ENCODE assay signal across 26 mouse cellular contexts in the genomic region with DNA sequence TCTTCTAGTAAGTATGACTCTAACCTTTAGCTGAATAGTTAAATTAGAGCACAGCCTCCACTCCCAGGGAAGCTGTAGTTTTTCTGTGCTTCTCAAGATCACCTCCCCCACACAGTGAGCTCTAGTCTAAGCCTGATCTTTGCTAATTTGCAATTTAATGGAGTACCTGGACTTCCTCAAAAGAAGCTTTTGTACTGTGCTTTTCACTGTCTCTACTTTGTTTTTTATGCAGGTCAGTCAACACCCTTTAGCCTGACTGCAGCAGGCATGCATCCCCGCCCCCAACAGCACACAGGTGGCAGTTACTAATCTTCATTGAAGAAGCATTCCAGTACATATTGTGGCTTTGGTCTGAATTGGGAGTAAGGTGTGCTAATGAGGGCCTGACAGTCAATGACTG.
A peak's percentile ranks its signal among the peaks of the same experiment; 100 is the strongest.
DNase-seq lines count a peak whose midpoint lies in the region; TF ChIP-seq lines count a peak whose summit lies in the region.
"Had no signal": no experiment of that assay in that cellular context is flagged by ENCODE, and none has a peak within 500 bp of the region (broad histone marks: within the 10 kb centered on the region; RNA-seq: fewer than 3 reads in every experiment).

No protein-coding gene starts in this region.

- H3K27ac ChIP-seq in kidney, adult 2 months (ENCODE audit: insufficient read depth, low read depth, low read length) = no peak overlapping the region
- H3K27ac ChIP-seq in ES-Bruce4 (ENCODE audit: insufficient read depth, low read length) = peak overlapping the region; percentile 56
- H3K27ac ChIP-seq: embryonic facial prominence, embryonic 13.5 days; embryonic facial prominence, embryonic 15.5 days; forebrain, embryonic 10.5 days; forebrain, embryonic 12.5 days had no signal

- no peak overlapping the region for H3K9ac ChIP-seq in ES-Bruce4 (ENCODE audit: low read depth, poor library complexity, severe bottlenecking)
- H3K9ac ChIP-seq: embryonic facial prominence, embryonic 13.5 days; embryonic facial prominence, embryonic 15.5 days; forebrain, embryonic 12.5 days had no signal

- no peak for TF ChIP-seq CTCF in kidney, adult 2 months (conservative IDR thresholded peaks at IDR 0.05; ENCODE audit: insufficient read depth, insufficient read length, low read depth, low read length)
- TF ChIP-seq CTCF in ES-Bruce4 (IDR thresholded peaks at IDR 0.05; ENCODE audit: low read depth, low read length) = no peak

- no peaks in the 10 kb centered on the region for H3K36me3 ChIP-seq in kidney, adult 2 months (ENCODE audit: control insufficient read depth, insufficient read depth, low read length)
- no peaks in the 10 kb centered on the region for H3K36me3 ChIP-seq in ES-Bruce4 (ENCODE audit: control insufficient read depth, insufficient read depth, low read length, poor library complexity, severe bottlenecking)
- H3K36me3 ChIP-seq: embryonic facial prominence, embryonic 13.5 days; embryonic facial prominence, embryonic 15.5 days; forebrain, embryonic 10.5 days; forebrain, embryonic 12.5 days; G1E had no signal

- peaks cover 26% of the 10 kb centered on the region for H3K9me3 ChIP-seq in ES-Bruce4 (replicated peaks; ENCODE audit: control insufficient read depth, insufficient read depth, low read length, poor library complexity, severe bottlenecking)
- H3K9me3 ChIP-seq: embryonic facial prominence, embryonic 13.5 days; embryonic facial prominence, embryonic 15.5 days; forebrain, embryonic 10.5 days; forebrain, embryonic 12.5 days; G1E had no signal

- 94% methylated on average over 1 of the region's 1 CpGs for WGBS in kidney, adult 2 months

- peak; percentile 6 for DNase-seq in kidney, adult 2 months
- DNase-seq in kidney, adult 11 months = no peak
- peak; percentile 72 for DNase-seq in R1 (ENCODE audit: low read depth, low spot score)
- peak; percentile 10 for DNase-seq in brain, adult 2 months (ENCODE audit: low read depth, low spot score)
- no peak for DNase-seq in urinary bladder, postnatal 4 days (ENCODE audit: low spot score in 2 of 2)
- no peak for DNase-seq in spleen, adult 12 weeks (ENCODE audit: low spot score)
- DNase-seq: adrenal gland, adult 8-10 months; adrenal gland, postnatal 14 days; adrenal gland, postnatal 36 days; B cell, adult 2 months; cerebellum, adult 11 months; cerebellum, adult 18-20 months; cerebellum, adult 8-10 months; cerebellum, adult 9-11 months; cerebellum, postnatal 14 days; cerebellum, postnatal 36 days; embryo, embryonic 11 days had no signal

- no peaks in the 10 kb centered on the region for H3K4me1 ChIP-seq in kidney, adult 2 months (ENCODE audit: control insufficient read depth, insufficient read depth, low read length)
- no peaks in the 10 kb centered on the region for H3K4me1 ChIP-seq in ES-Bruce4 (ENCODE audit: control insufficient read depth, insufficient read depth, low read length)
- H3K4me1 ChIP-seq: embryonic facial prominence, embryonic 13.5 days; embryonic facial prominence, embryonic 15.5 days; forebrain, embryonic 10.5 days; forebrain, embryonic 12.5 days had no signal

- TF ChIP-seq EP300 in ES-Bruce4 (IDR thresholded peaks at IDR 0.05; ENCODE audit: insufficient read depth, low read depth, low read length) = no peak

- no peak overlapping the region for H3K4me3 ChIP-seq in kidney, adult 2 months (ENCODE audit: insufficient read depth, low read depth, low read length)
- H3K4me3 ChIP-seq in ES-Bruce4 (ENCODE audit: low read depth, low read length) = no peak overlapping the region
- H3K4me3 ChIP-seq: embryonic facial prominence, embryonic 13.5 days; embryonic facial prominence, embryonic 15.5 days; erythroblast, embryonic 14.5 days; forebrain, embryonic 10.5 days; forebrain, embryonic 12.5 days had no signal

- no peak for TF ChIP-seq POLR2A in kidney, adult 2 months (IDR thresholded peaks at IDR 0.05; ENCODE audit: low read depth, low read length)
- TF ChIP-seq POLR2A in ES-Bruce4 (IDR thresholded peaks at IDR 0.05; ENCODE audit: insufficient read depth, low read length) = no peak

- no peaks in the 10 kb centered on the region for H3K27me3 ChIP-seq in kidney, adult 2 months (replicated peaks; ENCODE audit: control insufficient read depth, insufficient read depth, low read length)
- no peaks in the 10 kb centered on the region for H3K27me3 ChIP-seq in ES-Bruce4 (ENCODE audit: control insufficient read depth, insufficient read depth, low read length, poor library complexity, severe bottlenecking)
- H3K27me3 ChIP-seq: CH12.LX; embryonic facial prominence, embryonic 13.5 days; embryonic facial prominence, embryonic 15.5 days; forebrain, embryonic 12.5 days; Patski had no signal

Comparison
In these comparisons a context has a peak if more than half of its experiments do, and no peak if none do; other contexts are left out.
1. DNase-seq: peak in kidney, adult 2 months (single experiment), R1 (single experiment) and brain, adult 2 months (single experiment); none in kidney, adult 11 months (single experiment), urinary bladder, postnatal 4 days (0 of 2) and spleen, adult 12 weeks (single experiment).